Mouse (Mus musculus): Measurements from ENCODE around the gene Dner.
A peak's percentile ranks its signal among the peaks of the same experiment; 100 is the strongest.

Dner gene

DNA sequence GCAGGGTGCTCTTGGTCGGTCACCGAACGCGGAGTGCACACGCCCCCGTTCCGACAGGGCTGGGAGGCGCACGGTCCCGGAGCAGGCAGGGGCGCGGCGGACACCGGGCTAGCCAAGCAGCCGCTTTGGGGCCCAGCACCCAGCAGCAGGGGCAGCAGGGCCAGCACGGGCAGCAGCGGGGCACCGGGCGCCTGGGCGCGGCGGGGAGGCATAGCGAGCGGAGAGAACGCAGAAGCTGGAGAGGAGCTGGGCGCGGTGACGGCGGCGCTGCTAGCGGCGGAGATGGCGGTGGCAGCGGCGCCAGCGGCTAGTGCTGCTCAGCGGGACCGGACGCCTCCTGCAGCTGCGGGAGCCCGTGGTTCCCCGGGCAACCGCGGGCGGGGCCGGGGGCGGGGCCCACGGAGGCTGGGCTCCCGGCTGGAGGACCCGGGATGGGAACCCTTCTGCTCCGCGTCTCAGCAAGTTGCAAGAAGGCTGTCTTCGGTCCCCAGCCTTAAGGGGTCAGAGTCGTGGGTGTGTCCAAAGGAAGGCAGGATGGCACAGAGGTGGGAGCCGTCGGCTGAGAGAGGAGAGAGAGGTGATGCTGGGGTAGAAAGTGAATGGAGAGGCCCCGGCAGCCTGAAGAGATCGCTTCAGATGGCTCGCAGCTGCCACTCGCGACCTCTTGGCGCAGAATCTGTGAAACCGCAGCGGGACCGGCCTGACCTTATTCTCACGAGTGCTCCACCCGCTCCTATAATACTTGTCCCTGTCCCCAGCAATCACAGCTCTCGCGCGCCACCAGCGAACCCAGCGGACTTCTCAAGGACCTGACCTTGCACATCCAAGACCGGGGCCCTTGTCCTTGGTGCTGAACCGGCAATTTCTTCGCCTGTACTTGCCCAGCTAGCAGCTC, at the start of gene Dner:
Dner (minus strand) TSS at position 705 of the 895 bp plus-strand sequence.
- DNase-seq = peak; percentile 85

DNA sequence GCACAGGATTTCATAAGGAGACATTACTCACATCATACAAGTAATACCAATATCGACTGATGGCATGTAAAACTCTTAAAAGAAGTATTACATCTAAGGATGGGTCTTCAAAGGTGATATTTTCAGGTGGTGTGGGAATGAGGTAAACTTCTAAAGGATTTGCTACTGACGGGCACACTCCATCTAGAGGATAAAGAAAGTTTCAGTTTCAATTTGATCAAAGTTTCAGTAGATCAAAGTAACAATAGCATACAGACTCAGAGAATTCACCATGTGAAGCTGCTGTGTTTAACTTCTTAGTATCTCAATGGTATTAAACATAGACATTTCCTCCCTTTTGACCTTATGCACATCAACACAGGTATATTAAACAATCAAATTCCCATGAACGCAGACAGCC, 46.1 kb upstream of the Dner start:
- no peak for DNase-seq

DNA sequence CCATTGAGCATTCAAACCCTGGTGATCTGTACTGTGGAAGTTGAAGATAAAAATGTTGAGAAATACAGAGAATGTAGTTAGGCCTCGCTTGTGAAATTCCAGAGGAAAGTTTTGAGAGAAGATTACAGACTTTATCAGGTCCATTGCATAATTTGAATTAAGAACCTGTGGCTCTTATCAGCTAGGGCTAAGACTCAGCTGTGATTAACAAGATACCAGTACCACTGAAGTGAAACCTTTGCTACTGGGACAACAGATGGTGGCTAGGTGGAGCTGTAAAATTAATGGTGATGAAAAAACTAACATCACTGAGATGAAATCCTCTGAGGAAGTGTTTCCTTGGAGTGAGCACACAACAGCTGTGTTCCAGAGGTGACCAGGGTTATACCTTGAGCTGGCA, 44.1 kb upstream of the Dner start:
- DNase-seq = no peak

DNA sequence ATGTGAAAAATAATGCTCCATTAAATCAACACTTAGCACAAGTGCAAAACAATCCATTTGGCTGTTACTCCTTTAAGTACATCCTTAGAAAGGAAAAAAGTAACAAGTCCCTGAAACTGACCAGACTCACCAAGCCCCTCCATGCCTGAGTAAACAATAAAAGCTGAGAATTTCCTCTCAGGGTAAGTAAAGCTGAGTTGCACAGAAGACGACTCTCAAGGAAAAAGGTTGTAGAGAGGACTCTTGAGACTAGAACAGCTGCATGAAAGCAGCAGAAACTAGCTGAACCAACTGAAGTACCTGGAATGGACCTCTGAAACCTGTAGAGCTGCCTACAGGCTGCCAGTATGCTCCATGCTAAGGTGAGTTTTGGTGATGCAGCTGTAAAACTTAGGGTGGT, 41.1 kb upstream of the Dner start:
- DNase-seq = no peak

DNA sequence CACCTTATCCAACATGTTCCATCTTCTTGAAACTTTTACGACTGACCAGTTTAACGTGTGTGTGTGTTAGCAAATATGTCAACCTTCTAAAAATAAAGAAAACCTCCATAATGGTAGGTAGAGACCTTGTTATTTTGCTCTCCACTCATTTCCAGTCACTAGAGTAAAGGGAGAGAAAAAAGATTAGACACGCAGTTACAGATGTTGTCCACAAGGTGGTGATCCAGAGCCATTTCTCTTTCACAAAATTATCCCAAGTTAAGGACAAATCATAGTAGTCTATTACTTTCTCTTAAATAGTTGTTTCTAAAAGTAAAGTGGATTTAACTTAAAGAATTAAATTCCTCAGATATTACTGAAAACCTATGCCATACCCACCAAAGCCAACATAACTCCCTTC, 37.8 kb upstream of the Dner start:
- DNase-seq = no peak

DNA sequence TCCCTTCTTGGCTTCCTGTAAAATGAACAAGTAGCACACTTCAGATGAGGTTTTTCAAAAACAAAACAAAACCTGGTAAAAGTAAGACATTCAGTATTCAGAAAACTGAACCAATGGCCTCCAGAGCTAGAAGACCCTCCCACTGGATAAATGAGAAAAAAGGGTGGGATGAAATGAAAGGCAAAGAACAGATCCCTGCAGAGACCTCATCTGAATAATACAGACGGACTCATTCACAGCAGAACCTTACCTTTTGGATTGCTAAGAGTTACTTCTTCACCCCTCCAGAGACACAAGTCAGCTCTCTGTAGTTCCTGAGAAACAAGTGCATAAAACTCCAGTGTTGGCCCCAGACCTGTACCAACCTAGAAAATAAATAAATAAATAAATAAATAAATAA, 35.7 kb upstream of the Dner start:
- DNase-seq = no peak

DNA sequence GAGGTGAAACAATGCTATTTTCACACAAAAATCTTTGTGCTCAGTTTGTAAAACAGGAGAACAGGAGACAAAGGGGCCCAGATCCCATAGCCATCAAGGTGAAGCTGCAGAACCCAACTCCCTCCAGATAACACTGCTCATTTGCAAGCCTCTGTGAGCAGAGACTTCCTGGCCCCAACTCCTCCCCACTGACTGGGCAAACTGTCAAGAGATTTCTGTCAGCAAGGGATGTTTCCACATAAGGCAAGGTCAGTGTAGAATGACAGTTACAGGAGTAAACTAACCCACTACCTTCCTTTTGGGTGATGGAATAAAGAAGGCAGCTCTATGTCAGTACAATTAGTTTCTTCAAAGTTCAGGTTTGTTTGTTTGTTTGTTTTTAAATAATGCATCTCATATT, 26.8 kb upstream of the Dner start:
- no peak for DNase-seq

DNA sequence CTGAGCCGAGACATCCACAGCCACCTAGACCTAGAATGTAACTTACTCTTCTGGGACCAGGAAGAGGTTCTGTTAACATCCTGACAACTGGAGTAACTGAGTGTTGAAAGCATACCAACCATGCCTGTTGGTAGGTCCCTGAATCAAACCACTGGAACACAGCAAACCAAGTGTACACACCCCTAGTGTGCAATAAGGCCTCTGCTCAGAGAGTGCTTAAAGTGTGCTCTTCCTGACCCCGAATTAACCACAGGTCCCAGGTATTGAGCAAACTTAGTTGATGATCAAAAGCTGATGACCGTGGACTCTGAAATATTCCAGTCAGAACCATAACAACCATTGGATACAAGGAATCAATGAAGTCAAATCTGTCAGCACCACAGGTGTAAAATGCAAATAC, 26.4 kb upstream of the Dner start:
- no peak for DNase-seq

DNA sequence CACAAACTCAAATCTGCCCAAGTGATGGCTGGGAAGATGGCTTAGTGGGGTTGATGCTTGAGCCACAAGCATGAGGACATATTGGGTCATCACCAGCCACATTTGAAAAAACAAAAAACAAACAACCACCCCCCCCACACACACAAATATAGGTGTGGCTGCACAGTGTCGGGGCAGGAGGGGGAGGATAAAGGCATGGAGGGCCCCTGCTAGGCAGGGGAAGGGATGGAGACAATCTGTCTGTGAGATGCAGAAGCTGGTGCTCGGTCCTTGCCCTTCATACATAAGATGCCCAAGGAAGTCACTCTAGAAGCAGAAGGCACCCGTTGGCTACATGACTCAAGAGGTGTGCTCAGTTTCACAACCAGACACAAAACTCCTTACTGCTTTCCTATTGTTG, 25.9 kb upstream of the Dner start:
- no peak for DNase-seq

DNA sequence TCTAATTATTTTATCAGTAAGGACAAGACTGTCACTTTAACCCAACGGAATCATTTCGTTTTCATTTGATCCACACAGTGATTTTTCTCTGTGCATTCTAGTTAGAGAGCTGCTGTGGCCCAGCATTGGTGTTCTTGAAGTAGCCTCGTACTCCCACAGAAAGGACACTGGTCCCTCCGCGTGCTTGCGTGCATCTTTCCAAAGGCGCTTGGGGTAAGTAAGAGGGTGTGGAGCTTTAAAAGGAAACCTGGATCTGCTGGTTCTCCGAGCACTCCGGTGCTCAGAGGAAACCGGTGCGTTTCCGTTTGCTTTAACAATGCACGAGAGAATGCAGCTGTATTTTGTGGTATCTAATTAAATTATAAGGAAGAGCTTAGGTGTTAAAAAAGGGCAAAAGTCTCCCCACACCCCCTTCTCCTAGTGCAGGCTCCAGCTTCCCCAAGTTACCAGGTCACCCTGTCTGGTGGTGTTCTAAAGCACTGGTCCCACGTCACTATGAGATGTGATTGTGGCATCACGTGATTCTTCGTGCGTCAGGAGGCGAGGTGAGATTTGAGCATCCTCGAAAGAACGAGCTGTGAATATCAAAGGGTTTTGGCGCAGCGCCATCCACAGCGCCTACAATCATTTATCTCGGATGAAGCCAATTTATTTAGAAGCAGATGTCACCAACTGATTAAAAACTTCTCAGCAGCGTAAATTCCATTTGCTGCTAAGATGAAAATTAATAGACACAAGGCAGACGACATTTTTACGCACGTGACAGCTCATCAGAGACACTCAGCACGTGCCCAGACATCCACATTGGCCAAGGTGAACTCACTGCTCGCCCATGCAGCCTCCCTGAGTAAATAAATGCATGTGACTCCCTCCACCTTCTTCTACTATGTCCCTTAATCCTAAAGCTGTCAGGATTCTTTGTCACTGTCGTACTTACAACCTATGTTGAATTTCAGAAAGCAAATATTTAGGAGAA, 14.1 kb upstream of the Dner start:
- peak; percentile 70 for DNase-seq

DNA sequence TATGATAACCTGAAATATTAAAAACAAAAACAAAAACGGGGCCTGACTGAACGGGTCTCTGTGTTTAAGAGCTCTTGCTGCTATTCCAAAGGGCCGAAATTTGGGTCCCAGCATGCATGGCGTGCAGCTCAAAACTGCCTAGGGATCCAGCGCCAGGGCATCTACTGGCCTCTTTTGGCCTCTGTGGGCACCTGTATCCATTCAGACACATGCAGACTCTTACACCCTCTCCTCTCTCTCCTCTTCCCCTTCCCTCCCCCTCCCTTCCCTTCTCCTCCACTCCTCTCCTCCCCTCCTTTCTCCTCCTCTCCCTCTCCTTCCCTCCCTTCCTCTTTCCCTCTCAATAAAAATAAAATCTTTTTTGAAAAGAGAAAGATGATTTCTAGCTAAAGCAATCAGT, 13.4 kb upstream of the Dner start:
- no peak for DNase-seq

DNA sequence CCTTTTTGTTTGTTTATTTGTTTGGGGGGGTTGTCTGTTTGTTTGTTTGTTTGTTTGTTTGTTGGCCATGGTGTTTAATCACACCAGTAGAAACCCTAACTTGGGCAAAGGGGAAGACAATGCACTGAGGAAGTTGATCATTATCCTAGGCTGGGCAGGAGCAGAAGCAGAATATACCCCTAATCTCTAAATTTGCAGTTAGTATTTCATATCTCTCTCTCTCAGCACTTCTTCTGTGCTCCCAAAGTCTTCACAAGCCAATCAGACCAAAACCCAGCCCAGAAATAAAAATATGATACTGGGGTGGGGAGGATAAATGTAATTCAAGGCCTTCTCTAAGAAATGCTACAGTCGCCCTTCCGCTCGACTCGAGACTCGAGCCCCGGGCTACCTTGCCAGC, 4.2 kb upstream of the Dner start:
- DNase-seq = no peak

DNA sequence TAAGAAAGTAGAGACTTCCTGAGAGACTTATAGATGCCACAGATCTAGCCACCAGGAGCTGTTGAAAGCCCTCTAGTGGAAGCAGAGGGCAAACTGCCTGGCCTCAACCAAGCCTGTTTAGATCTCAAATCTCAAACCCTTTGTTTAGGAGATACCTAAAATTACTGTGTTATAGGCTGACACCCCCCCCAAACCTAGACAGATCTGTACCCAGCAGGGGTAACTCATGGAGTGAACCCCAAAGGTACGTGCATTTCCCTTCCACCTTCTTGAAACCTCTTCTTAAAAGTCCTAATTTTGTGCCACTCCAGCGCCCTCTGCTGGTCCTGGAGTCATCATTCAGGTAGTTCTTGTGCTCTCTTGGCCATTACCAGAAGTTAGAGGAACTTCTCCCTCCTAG, 1.1 kb upstream of the Dner start:
- peak; percentile 76 for DNase-seq

DNA sequence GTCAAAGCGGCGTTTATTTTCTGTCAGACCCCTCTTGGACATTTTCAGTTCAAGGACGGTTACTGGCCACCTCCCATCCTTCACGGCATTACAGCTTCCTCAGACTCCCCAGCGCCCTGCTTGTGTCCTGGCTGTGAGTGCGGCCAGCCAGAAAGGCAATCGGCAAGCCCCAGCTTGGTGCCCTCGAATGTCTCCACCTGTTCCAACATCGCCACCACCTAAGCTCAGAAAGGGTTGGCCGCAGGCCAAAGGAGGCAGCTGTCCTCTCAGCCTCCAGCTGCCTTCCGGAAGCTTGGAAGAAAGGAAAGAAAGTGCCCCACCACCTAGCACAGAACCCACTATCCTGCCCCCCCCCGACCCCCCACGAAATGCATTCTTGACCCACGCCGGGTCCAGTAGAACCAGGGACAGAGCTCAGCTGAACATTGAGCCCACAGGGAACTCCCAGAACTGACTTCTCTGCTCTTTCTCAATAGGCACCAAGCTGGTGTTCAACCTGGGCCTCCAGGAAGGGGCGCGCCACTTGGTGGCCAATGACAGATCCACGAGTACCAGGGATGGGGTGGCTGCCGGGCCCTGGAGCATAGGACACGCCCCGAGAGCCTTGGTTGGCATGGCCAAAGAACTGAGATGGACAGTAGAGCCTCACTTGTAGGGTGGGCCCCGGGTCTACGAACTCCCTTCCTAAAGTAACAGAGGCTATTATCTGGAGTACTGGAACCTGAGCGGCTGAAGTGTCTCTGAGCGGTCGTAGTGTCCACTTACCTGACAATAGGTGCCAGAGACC, 1.1 kb downstream of the Dner start:
- peak; percentile 53 for DNase-seq

DNA sequence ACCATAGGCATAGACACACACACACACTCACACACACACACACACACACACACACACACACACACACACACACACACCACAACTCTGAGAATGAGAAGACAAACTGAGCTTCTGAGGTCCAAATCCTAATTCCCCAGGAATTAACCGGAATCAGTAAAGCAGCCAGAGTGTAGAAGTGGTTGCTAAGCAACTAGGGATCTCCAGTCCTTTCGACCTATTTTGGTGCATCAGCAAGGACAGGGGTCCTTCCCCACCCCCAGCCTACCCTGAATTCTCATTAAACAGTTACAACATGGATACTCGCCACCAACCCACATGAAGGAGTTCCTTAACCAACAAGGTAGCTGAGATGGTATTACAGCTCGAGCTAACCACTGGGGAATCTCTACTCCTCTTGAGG, 18.1 kb downstream of the Dner start:
- DNase-seq = no peak

DNA sequence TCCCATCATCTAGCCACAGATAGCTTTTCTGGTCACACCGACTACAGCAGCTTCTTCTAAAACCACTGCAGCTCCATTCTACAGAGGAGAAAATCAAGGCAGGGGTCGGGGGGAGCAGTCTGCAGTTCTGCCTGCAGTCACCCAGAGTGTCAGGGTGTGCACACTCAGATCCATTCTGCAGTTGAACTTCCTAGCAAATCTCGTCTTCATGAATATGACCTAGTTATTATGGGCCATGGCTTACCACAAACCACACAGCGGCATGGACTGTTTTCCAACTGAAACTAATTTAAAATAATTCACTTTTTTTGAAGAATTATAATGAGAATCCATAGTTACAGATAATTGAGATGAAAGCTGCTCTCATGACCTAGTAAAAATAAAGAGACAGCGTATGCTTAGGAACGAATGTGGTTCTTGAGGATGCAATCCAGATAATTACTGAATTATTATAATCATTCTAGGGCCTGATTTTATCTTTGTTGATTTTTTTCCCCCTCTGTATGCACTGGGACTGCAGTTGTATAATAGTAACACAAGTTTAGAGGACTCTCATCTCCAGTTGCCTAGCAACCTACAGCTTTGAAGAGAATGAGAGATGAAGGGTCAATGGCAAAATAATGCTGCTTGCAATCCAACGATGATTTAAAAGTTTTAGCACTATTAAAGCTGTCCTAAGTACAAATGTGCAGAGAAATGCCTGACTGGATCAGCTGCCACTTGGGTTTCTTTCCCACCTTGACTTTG, 27.7 kb downstream of the Dner start:
- DNase-seq = no peak

DNA sequence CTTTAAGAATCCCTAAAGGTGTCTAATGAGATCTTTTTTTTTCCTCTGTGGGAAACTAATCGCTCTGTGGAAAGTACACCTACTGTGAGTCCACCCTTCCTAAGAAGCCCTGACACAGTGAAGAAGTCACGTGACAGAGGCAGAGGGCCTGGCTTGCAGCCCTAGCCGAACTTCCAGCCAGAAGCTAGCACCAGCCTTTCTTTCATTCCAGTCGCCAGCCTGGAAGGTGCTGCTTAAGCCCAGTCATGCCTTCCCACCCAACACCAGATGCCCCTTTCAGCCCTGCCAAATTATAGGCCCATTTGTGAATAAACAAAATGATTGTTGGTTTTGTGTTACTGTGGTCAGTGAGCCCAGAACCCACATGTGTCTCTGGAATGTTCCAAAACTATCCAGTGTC, 28.4 kb downstream of the Dner start:
- DNase-seq = no peak

DNA sequence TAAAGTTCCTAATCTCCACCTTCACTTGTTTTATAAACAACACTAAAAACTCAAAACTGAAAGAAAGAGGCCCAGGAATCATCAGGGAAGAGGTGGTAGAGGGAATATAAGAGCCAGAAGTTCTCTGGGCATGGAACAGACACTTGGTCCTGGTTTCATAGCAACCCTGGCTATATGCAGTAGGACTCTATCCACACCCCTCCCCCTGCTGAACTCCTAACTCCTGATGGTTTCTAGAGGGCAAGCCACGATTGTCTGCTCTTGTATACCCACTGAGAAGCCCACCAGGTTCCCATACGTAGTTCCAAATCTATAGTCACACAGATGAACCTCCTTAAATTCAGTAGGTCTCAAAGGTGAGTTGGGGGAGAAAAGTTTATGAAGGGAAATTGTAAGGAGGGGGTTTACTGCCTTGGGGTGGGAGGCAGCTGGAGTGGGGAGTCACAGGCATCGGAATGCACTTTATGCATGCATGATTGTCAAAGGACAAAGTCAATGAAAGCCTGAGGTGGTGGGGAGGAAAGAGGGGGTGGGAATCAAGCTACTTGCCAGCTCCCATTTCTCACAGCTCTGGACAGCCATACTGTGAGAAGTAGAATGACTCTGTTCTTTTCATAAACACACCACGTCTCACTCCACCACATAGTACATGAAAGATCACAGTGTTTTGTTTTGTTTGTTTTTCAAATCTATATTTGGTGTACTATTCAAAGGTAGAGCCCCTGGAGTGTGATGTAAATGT, 31.5 kb downstream of the Dner start:
- no peak for DNase-seq

DNA sequence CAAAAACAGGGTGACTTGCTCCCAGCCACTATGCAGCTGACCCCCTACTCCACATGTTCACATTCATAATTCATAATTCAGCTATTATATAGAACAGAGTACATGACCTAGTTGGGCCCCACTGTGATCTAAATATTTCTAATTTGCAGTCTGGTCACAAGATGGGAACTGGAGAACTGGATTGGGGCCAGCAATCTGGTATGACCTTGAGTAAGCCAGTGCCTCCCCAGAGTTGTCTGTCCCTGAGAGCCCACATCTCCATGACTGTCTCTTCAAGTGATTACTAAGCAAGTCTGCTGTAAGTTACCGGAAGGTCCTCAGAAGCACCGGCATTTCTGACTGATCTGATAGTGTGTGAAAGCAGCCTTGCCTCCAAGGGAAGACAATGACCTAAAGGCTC, 49.2 kb downstream of the Dner start:
- DNase-seq = no peak

DNA sequence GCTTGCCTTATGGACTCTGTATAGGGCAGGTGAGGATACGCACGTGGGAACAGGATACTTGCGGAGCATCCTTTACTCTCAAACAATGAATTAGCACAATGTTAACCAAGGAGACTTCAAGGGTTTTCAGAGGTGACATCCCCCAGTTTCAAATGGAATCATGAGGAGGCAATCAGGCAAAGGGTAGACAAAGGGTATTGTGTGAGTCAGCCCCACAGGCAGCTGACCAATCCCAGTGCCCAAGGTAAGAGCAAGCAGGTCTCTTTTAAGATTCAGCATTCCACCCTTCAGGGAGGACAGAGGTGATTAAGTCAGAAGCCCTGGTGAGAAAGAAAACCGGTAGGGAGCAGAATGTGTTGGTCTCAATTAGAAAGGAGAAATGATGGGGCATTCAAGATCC, 55.6 kb downstream of the Dner start:
- no peak for DNase-seq

DNA sequence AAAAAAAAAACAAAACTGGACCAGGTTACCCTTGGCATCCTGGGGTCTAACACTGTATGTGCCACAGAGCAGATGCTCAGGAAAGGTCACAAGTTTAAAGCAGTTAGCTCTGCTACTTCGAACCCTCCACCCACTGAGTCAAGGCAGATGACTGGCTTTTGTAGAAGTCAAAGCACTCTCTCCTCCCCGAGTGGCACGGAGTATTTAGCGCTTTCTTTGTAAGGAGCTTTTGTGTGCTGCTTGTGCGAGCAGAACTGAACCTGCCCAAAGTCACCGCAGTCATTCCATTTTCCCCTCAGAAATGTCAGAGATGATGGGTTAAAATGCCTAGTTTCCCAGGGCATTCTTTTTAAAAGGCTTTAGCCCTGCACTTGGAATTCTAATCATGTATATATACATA, 59.1 kb downstream of the Dner start:
- no peak for DNase-seq

DNA sequence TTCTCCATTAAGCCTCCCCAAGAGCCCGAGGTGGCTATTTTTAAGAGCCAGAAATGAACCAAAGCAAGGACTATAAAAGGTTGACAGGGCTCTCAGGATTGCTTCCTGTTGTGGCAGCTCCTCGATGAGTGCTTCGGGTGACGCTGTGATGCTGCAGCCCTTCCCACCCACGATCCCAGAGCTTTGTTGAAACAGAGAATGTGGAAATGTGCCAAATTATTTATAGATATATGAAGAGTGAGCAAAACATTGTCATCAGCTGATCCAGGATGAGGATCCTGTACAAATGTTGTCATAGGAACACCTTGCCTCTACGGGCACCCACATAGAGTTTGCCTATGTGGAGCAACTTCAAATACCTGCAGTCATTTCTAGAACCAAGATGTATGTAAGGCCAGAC, 67.8 kb downstream of the Dner start:
- no peak for DNase-seq
